Mouse (Mus musculus) testis, adult 2 months (tissue): Measurements from ENCODE around the gene Tubb5. TPM values are rescaled to one million over a fixed set of nuclear protein-coding genes. Genes with fewer than 3 reads are reported as not detected.

ENCODE experiments used
- H3K27ac ChIP-seq: fragments of 200-500 bp; 2 replicates; pipeline ENCODE4 v1.5.1; 2012; ENCODE audit warnings: low read depth, low read length; ENCODE audit not compliant: control insufficient read depth, insufficient read depth
- H3K27me3 ChIP-seq: fragments of 200-500 bp; 2 replicates; pipeline ENCODE4 v1.6.1; 2012; ENCODE audit warnings: mild to moderate bottlenecking, low read length, moderate library complexity; ENCODE audit not compliant: control insufficient read depth, insufficient read depth
- H3K36me3 ChIP-seq: fragments of 200-500 bp; 2 replicates; pipeline ENCODE4 v1.6.1; 2012; ENCODE audit warnings: mild to moderate bottlenecking, low read length; ENCODE audit not compliant: control insufficient read depth, insufficient read depth
- H3K4me1 ChIP-seq: fragments of 200-500 bp; 2 replicates; pipeline ENCODE4 v1.6.1; 2012; ENCODE audit warnings: low read length; ENCODE audit not compliant: control insufficient read depth, insufficient read depth
- H3K4me3 ChIP-seq: fragments of 200-500 bp; 2 replicates; pipeline ENCODE4 v1.5.1; 2012; ENCODE audit warnings: low read depth, mild to moderate bottlenecking, low read length, moderate library complexity, mixed read lengths; ENCODE audit not compliant: control insufficient read depth
- CTCF ChIP-seq: fragments of 200-500 bp; IDR thresholded peaks from 2 replicates; pipeline ENCODE4 v1.5.1; 2012; ENCODE audit warnings: low read depth, mild to moderate bottlenecking, inconsistent platforms, low read length, moderate library complexity; ENCODE audit not compliant: control insufficient read depth, insufficient read depth, insufficient replicate concordance
- POLR2A ChIP-seq: fragments of 200-500 bp; IDR thresholded peaks from 2 replicates; pipeline ENCODE4 v1.6.1; 2012; ENCODE audit warnings: low read depth, mild to moderate bottlenecking, inconsistent platforms, low read length, moderate library complexity; ENCODE audit not compliant: control insufficient read depth
- polyA plus RNA-seq: library from polyadenylated mRNA; depleted of rRNA; stranded (reverse); fragments of >200 nt; gene quantifications from 2 replicates; pipeline ENCODE4 v1.2.3, GENCODE M21; 2012

Gene Tubb5
- polyA plus RNA-seq, 1 experiment: 59.4 TPM

GRCm38 (mm10) chr17:35803020-35803419, 35.1 kb downstream of the Tubb5 start:
- Histone ChIP-seq H3K27ac (no peak overlapping the region), H3K4me1 (peaks cover 2% of the 10 kb centered on the region; the same call in 1 of the 2 replicates), H3K4me3 (no peak overlapping the region), H3K36me3 (no peaks in the 10 kb centered on the region), H3K27me3 (no peaks in the 10 kb centered on the region)
- TF ChIP-seq CTCF (no peak), POLR2A (no peak)

- Histone ChIP-seq H3K27ac (no peak overlapping the region), H3K27me3 (no peaks in the 10 kb centered on the region), H3K4me1 (0 out of 2 replicates have a peak, but pooled peaks cover 2% of the 10 kb centered on the region), H3K36me3 (no peaks in the 10 kb centered on the region), H3K4me3 (no peak overlapping the region)
- TF ChIP-seq CTCF (no peak), POLR2A (no peak)
Measured at GRCm38 (mm10) chr17:35800905-35801304, 37.2 kb downstream of the Tubb5 start.

GRCm38 (mm10) chr17:35796835-35797234, 41.3 kb downstream of the Tubb5 start:
- TF ChIP-seq POLR2A (no peak), CTCF (no peak)
- no peaks in the 10 kb centered on the region for H3K4me1 ChIP-seq
- no peak overlapping the region for H3K27ac ChIP-seq
- no peaks in the 10 kb centered on the region for H3K27me3 ChIP-seq
- H3K4me3 ChIP-seq: no peak overlapping the region
- no peaks in the 10 kb centered on the region for H3K36me3 ChIP-seq

GRCm38 (mm10) chr17:35795656-35796055, 42.5 kb downstream of the Tubb5 start:
- no peaks in the 10 kb centered on the region for H3K36me3 ChIP-seq
- H3K4me3 ChIP-seq: no peak overlapping the region
- no peak for TF ChIP-seq CTCF
- TF ChIP-seq POLR2A: no peak
- no peaks in the 10 kb centered on the region for H3K27me3 ChIP-seq
- H3K4me1 ChIP-seq: no peaks in the 10 kb centered on the region
- H3K27ac ChIP-seq: no peak overlapping the region

- H3K4me3 ChIP-seq: no peak overlapping the region
- no peak for TF ChIP-seq CTCF
- TF ChIP-seq POLR2A: no peak
- no peaks in the 10 kb centered on the region for H3K36me3 ChIP-seq
- H3K27me3 ChIP-seq: no peaks in the 10 kb centered on the region
- no peak overlapping the region for H3K27ac ChIP-seq
- no peaks in the 10 kb centered on the region for H3K4me1 ChIP-seq
Measured at GRCm38 (mm10) chr17:35795099-35795498, 43.0 kb downstream of the Tubb5 start.

GRCm38 (mm10) chr17:35792837-35793236, 45.3 kb downstream of the Tubb5 start:
- no peaks in the 10 kb centered on the region for H3K36me3 ChIP-seq
- H3K4me1 ChIP-seq: no peaks in the 10 kb centered on the region
- H3K27me3 ChIP-seq: no peaks in the 10 kb centered on the region
- H3K27ac ChIP-seq: 0 out of 2 replicates have a peak overlapping the region, but pooled peaks have one; percentile 4
- TF ChIP-seq POLR2A (no peak), CTCF (no peak)
- no peak overlapping the region for H3K4me3 ChIP-seq

GRCm38 (mm10) chr17:35790933-35791332, 47.2 kb downstream of the Tubb5 start:
- Histone ChIP-seq H3K4me3 (no peak overlapping the region), H3K36me3 (no peaks in the 10 kb centered on the region), H3K27ac (no peak overlapping the region), H3K27me3 (no peaks in the 10 kb centered on the region), H3K4me1 (no peaks in the 10 kb centered on the region)
- no peak for TF ChIP-seq POLR2A
- TF ChIP-seq CTCF: no peak

- TF ChIP-seq POLR2A: no peak
- no peak for TF ChIP-seq CTCF
- no peaks in the 10 kb centered on the region for H3K36me3 ChIP-seq
- H3K27me3 ChIP-seq: no peaks in the 10 kb centered on the region
- H3K4me3 ChIP-seq: no peak overlapping the region
- no peaks in the 10 kb centered on the region for H3K4me1 ChIP-seq
- no peak overlapping the region for H3K27ac ChIP-seq
Measured at GRCm38 (mm10) chr17:35788025-35788424, 50.1 kb downstream of the Tubb5 start.
